Mouse (Mus musculus): ENCODE measurements around the gene Pde12. TPM values are rescaled to one million over a fixed set of nuclear protein-coding genes. Genes with fewer than 3 reads are reported as not detected.

Gene Pde12
- total RNA-seq, 2 experiments from 2014 or later = 8.1 to 9.0 TPM

GRCm38 (mm10) chr14:26647811-26648210, 21.9 kb downstream of the Pde12 start:
- no peak for DNase-seq (ENCODE audit: low spot score in 2 of 2)
- intact Hi-C loops (cut with DNase I) = no loop called here

- DNase-seq (ENCODE audit: low spot score in 2 of 2) = no peak
- intact Hi-C loops (cut with DNase I) = no loop called here
These were observed 23.6 kb downstream of the Pde12 start for GRCm38 (mm10) chr14:26645989-26646650.

GRCm38 (mm10) chr14:26643006-26643624, 26.6 kb downstream of the Pde12 start:
- intact Hi-C loops (cut with DNase I) = no loop called here
- DNase-seq (ENCODE audit: low spot score in 2 of 2) = no peak

- intact Hi-C loops (cut with DNase I) = loop anchor here (5.0 kb wide), 2 partner anchors 108 to 148 kb away; partner anchors contain the start of gene Slmap
- DNase-seq (ENCODE audit: low spot score in 2 of 2) = no peak
These were observed 29.7 kb downstream of the Pde12 start for GRCm38 (mm10) chr14:26639961-26640360.

GRCm38 (mm10) chr14:26639251-26639650, 30.4 kb downstream of the Pde12 start:
- intact Hi-C loops (cut with DNase I) = loop anchor here (5.0 kb wide), 2 partner anchors 107 to 147 kb away; partner anchors contain the start of gene Slmap
- peak in 1 of 2 experiments; percentile 24 for DNase-seq (ENCODE audit: low spot score in 2 of 2)

- intact Hi-C loops (cut with DNase I) = loop anchor here (5.0 kb wide), 2 partner anchors 106 to 146 kb away; partner anchors contain the start of gene Slmap
- peak in 1 of 2 experiments; percentile 38 for DNase-seq (ENCODE audit: low spot score in 2 of 2)
These were observed 31.0 kb downstream of the Pde12 start for GRCm38 (mm10) chr14:26638708-26639084.

- DNase-seq (ENCODE audit: low spot score in 2 of 2) = peak; percentile 98 to 100
- intact Hi-C loops (cut with DNase I) = loop anchor here (5.0 kb wide), 2 partner anchors 106 to 146 kb away; partner anchors contain the start of gene Slmap
These were observed 31.6 kb downstream of the Pde12 start, which contains the start of gene Arf4 for GRCm38 (mm10) chr14:26637851-26638707. Gene Arf4 (plus strand): TSS chr14:26638074.

- intact Hi-C loops (cut with DNase I) = loop anchor here (5.0 kb wide), 2 partner anchors 105 to 145 kb away; partner anchors contain the start of gene Slmap
- DNase-seq (ENCODE audit: low spot score in 2 of 2) = peak; percentile 27 to 55
These were observed 32.4 kb downstream of the Pde12 start for GRCm38 (mm10) chr14:26637025-26637850.

- DNase-seq (ENCODE audit: low spot score in 2 of 2) = no peak
- intact Hi-C loops (cut with DNase I) = no loop called here
These were observed 43.0 kb downstream of the Pde12 start for GRCm38 (mm10) chr14:26626605-26627140.

GRCm38 (mm10) chr14:26625301-26625700, 44.4 kb downstream of the Pde12 start:
- intact Hi-C loops (cut with DNase I) = no loop called here
- DNase-seq (ENCODE audit: low spot score in 2 of 2) = no peak

GRCm38 (mm10) chr14:26610689-26611088, 59.0 kb downstream of the Pde12 start:
- DNase-seq (ENCODE audit: low spot score in 2 of 2) = no peak
- intact Hi-C loops (cut with DNase I) = no loop called here

Small RNAs within 50 kb of the gene (microRNA-seq; reads per million reads assigned to microRNA genes)
- 0.99 to 2.0 reads per million in 2 experiments for gene Mir7672

Other genes starting within 250 kb of the Pde12 start
- gene Slmap, start 135.0 kb downstream of the Pde12 start, total RNA-seq (2021) = 100 to 1,000 TPM; 109 to 127 TPM
- 10 to 100 TPM; 26.0 to 26.1 TPM for gene Dennd6a, start 96.0 kb downstream of the Pde12 start, total RNA-seq (2021)
- gene Arf4, start 31.8 kb downstream of the Pde12 start, total RNA-seq (2021) = 100 to 1,000 TPM; 113 to 117 TPM
- under 1 TPM; 0.07 to 0.14 TPM for gene Dnah12, start 23.4 kb upstream of the Pde12 start, total RNA-seq (2021)
- gene Asb14, start 224.7 kb upstream of the Pde12 start, total RNA-seq (2021) = not detected

All from left cerebral cortex, postnatal 25 days (tissue).